Comparison of ENCODE assay signal across 24 mouse cellular contexts in genomic region chr17:65484654-65485053, GRCm38 (mm10). TPM values are rescaled to one million over a fixed set of nuclear protein-coding genes. Genes with fewer than 3 reads are reported as not detected.
DNase-seq lines count a peak whose midpoint lies in the region; ATAC-seq and TF ChIP-seq lines count a peak whose summit lies in the region.
"Had no signal": no experiment of that assay in that cellular context is flagged by ENCODE, and none has a peak within 500 bp of the region (broad histone marks: within the 10 kb centered on the region; RNA-seq: fewer than 3 reads in every experiment).

No protein-coding gene starts in this region.

- H3K9ac ChIP-seq in heart, embryonic 12.5 days = no peak overlapping the region
- no peak overlapping the region for H3K9ac ChIP-seq in neural tube, embryonic 13.5 days
- H3K9ac ChIP-seq in limb, embryonic 14.5 days (ENCODE audit: low read depth, low read length, severe bottlenecking) = no peak overlapping the region
- H3K9ac ChIP-seq: embryonic facial prominence, embryonic 15.5 days; hindbrain, embryonic 15.5 days had no signal

- ATAC-seq in heart, embryonic 12.5 days (ENCODE audit: insufficient number of reproducible peaks, low FRiP score) = no peak
- no peak for ATAC-seq in neural tube, embryonic 13.5 days (ENCODE audit: low read depth)
- no peak for ATAC-seq in limb, embryonic 14.5 days (ENCODE audit: low FRiP score, low read depth)
- ATAC-seq: activated CD4-positive, CD25-positive, alpha-beta regulatory T cell, adult 4 months; forebrain, embryonic 14.5 days; Patski had no signal

- H3K4me2 ChIP-seq in heart, embryonic 12.5 days = 0 out of 2 replicates have a peak overlapping the region, but pooled peaks have one; percentile 5
- 0 out of 2 replicates have a peak overlapping the region, but pooled peaks have one; percentile 9 for H3K4me2 ChIP-seq in neural tube, embryonic 13.5 days
- H3K4me2 ChIP-seq in limb, embryonic 14.5 days (replicated peaks; ENCODE audit: low read depth, low read length, severe bottlenecking) = peak overlapping the region; percentile 11; the same call in 1 of the 2 replicates
- H3K4me2 ChIP-seq: embryonic facial prominence, embryonic 15.5 days; heart, embryonic 11.5 days; hindbrain, embryonic 15.5 days had no signal

- intact Hi-C loops in heart, postnatal 25 days (cut with DNase I) = no loop called here
- intact Hi-C loops in left cerebral cortex, postnatal 36 days (cut with DNase I) = no loop called here

- no peak for TF ChIP-seq POLR2A in limb, embryonic 14.5 days (IDR thresholded peaks at IDR 0.05; ENCODE audit: borderline replicate concordance, extremely low read depth, insufficient read depth, insufficient read length)

- H3K36me3 ChIP-seq in heart, embryonic 12.5 days = no peaks in the 10 kb centered on the region
- no peaks in the 10 kb centered on the region for H3K36me3 ChIP-seq in neural tube, embryonic 13.5 days
- no peaks in the 10 kb centered on the region for H3K36me3 ChIP-seq in limb, embryonic 14.5 days (ENCODE audit: control insufficient read depth, insufficient read depth, low read length)
- H3K36me3 ChIP-seq: embryonic facial prominence, embryonic 15.5 days; forebrain, embryonic 10.5 days; hindbrain, embryonic 15.5 days had no signal

- WGBS in heart, embryonic 12.5 days = 57% methylated on average over 10 of the region's 10 CpGs
- WGBS in neural tube, embryonic 13.5 days = 12% methylated on average over 10 of the region's 10 CpGs
- WGBS in limb, embryonic 14.5 days = 17% methylated on average over 10 of the region's 10 CpGs

- DNase-seq in heart, postnatal 25 days (ENCODE audit: low spot score) = no peak
- no peak for DNase-seq in neural tube, embryonic 10.5 days (ENCODE audit: extremely low spot score, low spot score)
- no peak for DNase-seq in limb, embryonic 14.5 days (ENCODE audit: low spot score)
- no peak for DNase-seq in spleen, adult 18-20 months
- no peak for DNase-seq in left cerebral cortex, postnatal 36 days (ENCODE audit: low spot score in 2 of 2)
- DNase-seq: adrenal gland, postnatal 14 days; cerebellum, adult 11-12 months; cerebellum, adult 9-10 months; cerebellum, postnatal 25 days; gastrocnemius, postnatal 10 days; heart, adult 2 months; heart, postnatal 36 days had no signal

- no peaks in the 10 kb centered on the region for H3K9me3 ChIP-seq in heart, embryonic 12.5 days (replicated peaks)
- H3K9me3 ChIP-seq in neural tube, embryonic 13.5 days = no peaks in the 10 kb centered on the region
- H3K9me3 ChIP-seq in limb, embryonic 14.5 days (ENCODE audit: control insufficient read depth, low read length) = no peaks in the 10 kb centered on the region
- H3K9me3 ChIP-seq: embryonic facial prominence, embryonic 15.5 days; forebrain, embryonic 10.5 days; hindbrain, embryonic 15.5 days had no signal

- no peaks in the 10 kb centered on the region for H3K4me1 ChIP-seq in heart, embryonic 12.5 days (replicated peaks)
- 0 out of 2 replicates have a peak, but pooled peaks cover 3% of the 10 kb centered on the region for H3K4me1 ChIP-seq in neural tube, embryonic 13.5 days (replicated peaks)
- peaks cover 4% of the 10 kb centered on the region; the same call in 1 of the 2 replicates for H3K4me1 ChIP-seq in limb, embryonic 14.5 days (ENCODE audit: control insufficient read depth, insufficient read depth, low read length)
- H3K4me1 ChIP-seq: embryonic facial prominence, embryonic 15.5 days; forebrain, embryonic 10.5 days; hindbrain, embryonic 15.5 days had no signal

- no peaks in the 10 kb centered on the region for H3K27me3 ChIP-seq in heart, embryonic 12.5 days (replicated peaks)
- H3K27me3 ChIP-seq in neural tube, embryonic 13.5 days = no peaks in the 10 kb centered on the region
- no peaks in the 10 kb centered on the region for H3K27me3 ChIP-seq in limb, embryonic 14.5 days (ENCODE audit: control insufficient read depth, insufficient read depth, low read length)
- H3K27me3 ChIP-seq: CH12.LX; embryonic facial prominence, embryonic 15.5 days; hindbrain, embryonic 15.5 days had no signal

- no peak overlapping the region for H3K4me3 ChIP-seq in heart, embryonic 12.5 days
- no peak overlapping the region for H3K4me3 ChIP-seq in neural tube, embryonic 13.5 days
- no peak overlapping the region for H3K4me3 ChIP-seq in limb, embryonic 14.5 days (replicated peaks; ENCODE audit: low read length)
- H3K4me3 ChIP-seq: embryonic facial prominence, embryonic 15.5 days; erythroblast, embryonic 14.5 days; forebrain, embryonic 10.5 days; heart, adult 2 months; hindbrain, embryonic 15.5 days had no signal

- H3K27ac ChIP-seq in heart, embryonic 12.5 days (ENCODE audit: poor library complexity, severe bottlenecking) = no peak overlapping the region
- no peak overlapping the region for H3K27ac ChIP-seq in neural tube, embryonic 13.5 days (replicated peaks)
- no peak overlapping the region for H3K27ac ChIP-seq in limb, embryonic 14.5 days (replicated peaks; ENCODE audit: low read depth, low read length)
- H3K27ac ChIP-seq: embryonic facial prominence, embryonic 15.5 days; forebrain, embryonic 10.5 days; heart, adult 2 months; hindbrain, embryonic 15.5 days had no signal

RNA-seq across cellular contexts. Expression of gene Tmem232, which starts 55.9 kb away (rescaled TPM):
- polyA plus RNA-seq in heart, embryonic 12.5 days (2016; fragmentation: Nextera tagmentation; extraction: Ambion mirVana) = 0.17 TPM in 1 of 2 replicates, not detected in the other
- not detected for total RNA-seq in heart, postnatal 25 days (2021)
- 0.88 and 1.0 TPM in 2 replicates for polyA plus RNA-seq in neural tube, embryonic 13.5 days (2015; fragmentation: Nextera tagmentation; extraction: Ambion mirVana)
- polyA plus RNA-seq in limb, embryonic 14.5 days (2012; rRNA removed) = 0.14 and 0.19 TPM in 2 replicates
- polyA plus RNA-seq in limb, embryonic 14.5 days (2014; fragmentation: Nextera tagmentation; extraction: Ambion mirVana) = 0.19 and 0.44 TPM in 2 replicates
- total RNA-seq in left cerebral cortex, postnatal 36 days (2021) = 1 to 10 TPM; 1.4 to 2.6 TPM
- total RNA-seq: adrenal gland, adult 18-20 months; adrenal gland, postnatal 14 days; CH12.LX; heart, adult 2 months; heart, postnatal 36 days had no signal
- polyA plus RNA-seq: activated CD4-positive, CD25-positive, alpha-beta regulatory T cell, adult 4 months; erythroblast, embryonic 14.5 days; forebrain, embryonic 10.5 days; Patski had no signal
